Mouse (Mus musculus) activated CD4-positive, CD25-positive, alpha-beta regulatory T cell, adult 9 weeks (primary cell): ENCODE data around the gene Cd46. TPM values are rescaled to one million over a fixed set of nuclear protein-coding genes. Genes with fewer than 3 reads are reported as not detected.

Source experiments
- polyA plus RNA-seq: library from polyadenylated mRNA; unstranded; fragments of 100-300 nt; shearing (Covaris generic); gene quantifications from one replicate; pipeline ENCODE4 v1.2.1, GENCODE M21; 2017

Gene Cd46
- 3.4 TPM for polyA plus RNA-seq

DNA sequence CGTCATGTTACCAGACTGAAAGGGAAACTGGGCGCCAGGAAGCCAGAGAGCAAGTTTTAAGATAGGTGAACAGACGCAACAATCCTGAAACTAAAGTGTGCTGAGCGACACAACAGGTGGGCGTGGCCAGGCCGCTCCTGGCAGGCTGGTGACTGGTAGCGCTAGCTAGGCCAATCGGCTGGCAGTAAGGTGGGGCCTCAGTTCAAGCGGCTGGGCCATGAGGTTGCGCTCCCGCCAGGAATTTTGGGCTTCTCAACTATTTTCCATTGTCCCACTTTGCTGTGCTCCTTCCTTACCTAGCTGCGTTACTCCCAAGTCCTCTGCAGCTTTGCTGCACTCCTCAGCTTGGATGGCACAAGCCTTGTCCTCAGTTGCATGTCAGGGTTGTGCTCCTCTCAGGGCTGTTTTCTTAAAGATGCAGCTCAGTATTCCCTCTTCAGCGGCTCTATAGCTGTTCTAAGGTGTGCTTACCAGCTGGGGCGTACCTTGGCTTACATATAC is at the start of gene Cd46:
Gene Cd46 (minus strand): TSS at position 30 of the 501 bp plus-strand sequence.

DNA sequence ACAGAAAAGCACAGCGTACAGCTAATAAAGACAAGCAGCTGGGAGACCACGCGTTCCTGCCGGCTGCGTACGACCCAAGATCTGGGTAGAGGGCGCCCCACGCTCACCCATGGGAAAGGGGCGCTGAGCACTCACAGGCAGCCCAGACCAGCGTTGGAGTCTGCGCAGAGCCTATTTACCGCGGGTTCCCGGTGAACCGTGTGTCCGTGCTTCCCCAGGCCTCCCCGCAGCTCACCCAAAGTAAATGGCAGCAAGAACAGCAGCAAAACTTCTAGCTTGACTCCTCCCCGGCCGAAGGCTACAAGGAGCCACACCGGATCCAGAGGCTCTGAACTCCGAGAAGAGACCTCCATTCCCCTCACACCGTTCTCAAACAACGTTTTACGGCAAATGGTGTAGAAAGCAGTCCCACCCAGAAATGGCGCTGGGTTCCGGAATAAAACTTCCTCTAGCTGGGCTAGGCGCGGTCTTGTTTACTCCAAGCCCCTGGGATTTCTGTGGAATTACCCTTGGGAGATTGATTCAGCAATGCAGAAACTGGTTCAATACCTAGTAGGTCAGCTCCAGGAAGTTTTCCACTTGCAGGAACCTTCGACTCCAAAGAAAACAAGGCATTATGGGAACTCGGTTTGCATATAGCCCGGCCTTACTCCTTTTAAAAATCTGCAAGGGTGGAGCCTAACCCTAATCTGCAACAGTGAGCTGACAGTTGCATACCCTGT is 39.1 kb upstream of the Cd46 start, which contains the start of gene Cr1l:
Gene Cr1l (minus strand): TSS at position 634 of the 722 bp plus-strand sequence.

Other genes with a start within 250 kb of the Cd46 start
- gene Cd34, start 153.4 kb downstream of the Cd46 start, polyA plus RNA-seq, result 0.15 TPM
- 210 TPM for gene Cr1l, start 39.3 kb upstream of the Cd46 start, polyA plus RNA-seq
- gene Cr2, start 84.5 kb upstream of the Cd46 start, polyA plus RNA-seq, result 1.9 TPM